Mouse (Mus musculus) stomach, postnatal 0 days (tissue): Measurements from ENCODE around the gene Jph2. TPM values are rescaled to one million over a fixed set of nuclear protein-coding genes. Genes with fewer than 3 reads are reported as not detected.

Experiments used
- ATAC-seq: fragments of 200-750 bp; cut with Nextera tagmentation; 2 replicates; pipeline ENCODE4 v1.8.0; 2017; ENCODE audit not compliant: low FRiP score, low TSS enrichment
- DNase-seq: peaks from one replicate; pipeline ENCODE4 v3.0.0-alpha.2; 2016; ENCODE audit warnings: low spot score
- H3K27ac ChIP-seq: fragments of 300-500 bp; sonication (generic); replicated peaks from 2 replicates; pipeline ENCODE4 v1.5.1; 2014; ENCODE audit warnings: mild to moderate bottlenecking, control low read depth
- H3K27me3 ChIP-seq: fragments of 300-500 bp; sonication (generic); 2 replicates; pipeline ENCODE4 v1.6.1; 2014; ENCODE audit warnings: low read length; ENCODE audit not compliant: control insufficient read depth, insufficient read depth
- H3K36me3 ChIP-seq: fragments of 300-500 bp; sonication (generic); 2 replicates; pipeline ENCODE4 v1.6.1; 2014; ENCODE audit warnings: low read length, mixed read lengths; ENCODE audit not compliant: control insufficient read depth, insufficient read depth
- H3K4me1 ChIP-seq: fragments of 300-500 bp; sonication (generic); replicated peaks from 2 replicates; pipeline ENCODE4 v1.6.1; 2014; ENCODE audit warnings: antibody characterized with exemption; ENCODE audit not compliant: control insufficient read depth, insufficient read depth
- H3K4me2 ChIP-seq: fragments of 300-500 bp; sonication (generic); replicated peaks from 2 replicates; pipeline ENCODE4 v1.6.1; 2014; ENCODE audit warnings: low read depth, mild to moderate bottlenecking, control low read depth, moderate library complexity
- H3K4me3 ChIP-seq: fragments of 300-500 bp; sonication (generic); 2 replicates; pipeline ENCODE4 v1.5.1; 2014; ENCODE audit warnings: low read depth, low read length, control low read depth
- H3K9ac ChIP-seq: fragments of 300-500 bp; sonication (generic); 2 replicates; pipeline ENCODE4 v1.6.1; 2014; ENCODE audit warnings: mild to moderate bottlenecking, low read length, control low read depth, mixed read lengths
- H3K9me3 ChIP-seq: fragments of 300-500 bp; sonication (generic); 2 replicates; pipeline ENCODE4 v1.6.1; 2016; ENCODE audit warnings: low read length; ENCODE audit not compliant: control insufficient read depth
- CTCF ChIP-seq: IDR thresholded peaks from 2 replicates; pipeline ENCODE4 v1.5.1; 2016; ENCODE audit warnings: antibody characterized with exemption, low read depth, mild to moderate bottlenecking, moderate library complexity
- EP300 ChIP-seq: optimal IDR thresholded peaks from 2 replicates; pipeline ENCODE3; 2016; ENCODE audit warnings: antibody characterized with exemption
- WGBS: fragments of 180-500 bp; shearing (Covaris S2); extraction: QIAGEN DNeasy Blood & Tissue Kit; methylation state at CpG from one replicate; pipeline ENCODE4 v1.1.7; 2014; 5-methylcytosine and 5-hydroxymethylcytosine counted together
- polyA plus RNA-seq: library from polyadenylated mRNA; unstranded; fragments of >200 nt; fragmentation: Nextera tagmentation; extraction: Ambion mirVana; gene quantifications from 2 replicates; pipeline ENCODE4 v1.2.1, GENCODE M21; 2015

Jph2 gene
- polyA plus RNA-seq, 1 experiment from 2014 or later, result 13.9 TPM

DNA sequence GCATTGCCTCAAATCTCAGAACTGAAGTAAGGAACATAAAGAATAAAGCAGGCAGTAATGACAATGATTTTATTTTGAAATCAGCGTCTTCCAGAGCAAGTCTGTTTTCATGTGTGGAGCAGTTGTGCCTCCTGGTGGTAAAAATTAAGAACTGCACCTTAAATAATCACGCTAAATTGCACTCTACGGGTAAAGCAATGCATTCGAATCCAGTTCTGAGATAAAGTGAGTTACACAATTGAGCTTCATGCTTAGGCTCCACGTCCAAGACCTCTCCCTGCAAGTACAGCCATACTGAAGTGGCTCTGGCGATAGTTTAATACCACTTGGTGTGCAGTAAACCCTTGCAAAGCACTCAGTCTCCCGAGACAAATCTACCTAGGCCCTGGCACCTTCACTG, 67.1 kb downstream of the Jph2 start:
- no peaks in the 10 kb centered on the region for H3K4me1 ChIP-seq
- DNase-seq (no peak), ATAC-seq (no peak)
- no peak overlapping the region for H3K27ac ChIP-seq
- H3K9ac ChIP-seq, result no peak overlapping the region
- no peaks in the 10 kb centered on the region; the same call in 1 of the 2 replicates for H3K36me3 ChIP-seq
- 22% methylated on average over 7 of the region's 7 CpGs for WGBS
- TF ChIP-seq CTCF (peak; percentile 93), EP300 (no peak)
- H3K9me3 ChIP-seq, result no peaks in the 10 kb centered on the region
- no peaks in the 10 kb centered on the region for H3K27me3 ChIP-seq
- no peak overlapping the region for H3K4me2 ChIP-seq
- no peak overlapping the region for H3K4me3 ChIP-seq

DNA sequence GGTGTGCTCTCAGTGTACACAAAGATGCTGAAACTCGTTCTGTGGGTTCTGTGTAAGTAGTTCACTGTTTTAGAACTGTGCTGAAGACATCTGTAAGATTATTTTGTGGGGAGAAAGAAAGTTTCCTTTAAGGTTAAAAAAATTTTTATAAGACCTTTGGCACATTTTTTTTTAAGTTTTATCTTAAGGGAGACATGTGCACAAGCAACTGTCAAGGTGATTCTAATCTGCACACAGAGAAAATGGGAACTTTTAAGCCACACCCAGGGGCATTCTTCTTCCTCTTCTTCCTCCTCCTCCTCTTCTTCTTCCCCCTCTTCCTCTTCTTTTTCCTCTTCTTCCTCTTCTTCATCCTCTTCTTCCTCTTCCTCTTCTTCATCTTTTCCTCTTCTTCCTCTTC, 74.6 kb downstream of the Jph2 start:
- WGBS, result 4% methylated on average over 1 of the region's 1 CpGs
- Histone ChIP-seq H3K4me3 (no peak overlapping the region), H3K27ac (no peak overlapping the region), H3K9me3 (no peaks in the 10 kb centered on the region), H3K4me1 (no peaks in the 10 kb centered on the region), H3K27me3 (no peaks in the 10 kb centered on the region), H3K36me3 (no peaks in the 10 kb centered on the region), H3K9ac (no peak overlapping the region), H3K4me2 (no peak overlapping the region)
- TF ChIP-seq CTCF (no peak), EP300 (no peak)
- ATAC-seq, result no peak
- DNase-seq, result no peak

- H3K4me3 ChIP-seq, result no peak overlapping the region
- no peak overlapping the region for H3K9ac ChIP-seq
- TF ChIP-seq CTCF, result peak; percentile 46
- no peak for TF ChIP-seq EP300
- H3K27me3 ChIP-seq, result no peaks in the 10 kb centered on the region
- WGBS, result 84% methylated on average over 3 of the region's 3 CpGs
- H3K9me3 ChIP-seq, result no peaks in the 10 kb centered on the region
- DNase-seq, result no peak
- no peak overlapping the region for H3K27ac ChIP-seq
- ATAC-seq, result no peak
- no peaks in the 10 kb centered on the region for H3K4me1 ChIP-seq
- no peak overlapping the region for H3K4me2 ChIP-seq
- no peaks in the 10 kb centered on the region for H3K36me3 ChIP-seq
Measured at GRCm38 (mm10) chr2:163318777-163319176, 79.0 kb downstream of the Jph2 start.

GRCm38 (mm10) chr2:163317281-163317680, 80.5 kb downstream of the Jph2 start:
- no peaks in the 10 kb centered on the region for H3K9me3 ChIP-seq
- TF ChIP-seq EP300, result no peak
- TF ChIP-seq CTCF, result no peak
- H3K4me1 ChIP-seq, result no peaks in the 10 kb centered on the region
- DNase-seq (no peak), ATAC-seq (no peak)
- no peak overlapping the region for H3K9ac ChIP-seq
- H3K4me2 ChIP-seq, result no peak overlapping the region
- no peak overlapping the region for H3K4me3 ChIP-seq
- H3K27ac ChIP-seq, result no peak overlapping the region
- H3K27me3 ChIP-seq, result no peaks in the 10 kb centered on the region
- no peaks in the 10 kb centered on the region for H3K36me3 ChIP-seq
- WGBS, result 68% methylated on average over 4 of the region's 4 CpGs

DNA sequence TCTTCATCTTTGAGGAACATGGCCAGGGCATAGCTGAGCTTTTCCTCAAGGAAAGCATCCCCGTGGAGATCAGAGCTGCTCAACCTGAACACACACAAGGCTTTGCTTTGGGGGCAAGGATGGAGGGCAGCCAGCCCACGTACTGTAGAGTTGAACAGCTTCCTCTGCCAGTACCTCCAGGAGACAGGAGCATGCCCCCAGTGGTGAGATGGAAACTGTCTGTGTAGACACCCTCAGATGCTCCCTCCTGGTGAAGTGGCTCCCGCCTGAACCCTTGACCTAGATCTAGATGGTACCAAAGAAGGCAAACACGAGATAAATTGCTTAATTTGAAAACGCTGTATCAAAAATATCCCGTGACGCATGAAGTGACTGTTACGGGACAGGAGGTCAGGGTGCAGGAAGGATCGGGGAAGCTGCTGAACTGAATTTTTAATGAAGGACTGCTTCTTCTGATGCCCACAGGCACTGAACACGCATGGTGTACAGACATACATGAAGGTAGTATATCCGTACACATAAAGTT, 87.6 kb downstream of the Jph2 start:
- 69% methylated on average over 11 of the region's 11 CpGs for WGBS
- DNase-seq, result no peak
- no peaks in the 10 kb centered on the region for H3K9me3 ChIP-seq

GRCm38 (mm10) chr2:163309376-163309775, 88.4 kb downstream of the Jph2 start:
- no peak for ATAC-seq
- TF ChIP-seq CTCF (no peak), EP300 (no peak)

More for the DNA sequence above, 87.6 kb downstream of the Jph2 start:
- H3K4me3 ChIP-seq, result no peak overlapping the region
- no peaks in the 10 kb centered on the region for H3K36me3 ChIP-seq
- H3K27me3 ChIP-seq, result no peaks in the 10 kb centered on the region
- H3K4me1 ChIP-seq, result no peaks in the 10 kb centered on the region
- H3K27ac ChIP-seq, result no peak overlapping the region
- H3K4me2 ChIP-seq, result no peak overlapping the region
- no peak overlapping the region for H3K9ac ChIP-seq
- TF ChIP-seq CTCF (peak; percentile 47), EP300 (no peak)
- ATAC-seq, result no peak

More at GRCm38 (mm10) chr2:163309376-163309775, 88.4 kb downstream of the Jph2 start:
- H3K36me3 ChIP-seq, result no peaks in the 10 kb centered on the region
- WGBS, result 78% methylated on average over 17 of the region's 17 CpGs
- H3K27me3 ChIP-seq, result no peaks in the 10 kb centered on the region
- no peaks in the 10 kb centered on the region for H3K4me1 ChIP-seq
- H3K4me3 ChIP-seq, result no peak overlapping the region
- H3K9me3 ChIP-seq, result no peaks in the 10 kb centered on the region
- no peak overlapping the region for H3K27ac ChIP-seq
- H3K9ac ChIP-seq, result no peak overlapping the region
- no peak overlapping the region for H3K4me2 ChIP-seq
- no peak for DNase-seq
